Mouse (Mus musculus): ENCODE results near the gene Tut4.

The Tut4 gene

GRCm38 (mm10) chr4:108484230-108484629 is 25.0 kb downstream of the Tut4 start:
- no peak for DNase-seq (ENCODE audit: extremely low spot score, low read depth, low spot score)

GRCm38 (mm10) chr4:108503023-108503422 is 43.8 kb downstream of the Tut4 start:
- no peak for DNase-seq (ENCODE audit: extremely low spot score, low read depth, low spot score)

GRCm38 (mm10) chr4:108539701-108540100 is 80.5 kb downstream of the Tut4 start:
- no peak for DNase-seq (ENCODE audit: extremely low spot score, low read depth, low spot score)

- DNase-seq (ENCODE audit: extremely low spot score, low read depth, low spot score) = no peak
These were observed 105.8 kb downstream of the Tut4 start for GRCm38 (mm10) chr4:108565026-108565425.

GRCm38 (mm10) chr4:108572644-108573043 is 113.4 kb downstream of the Tut4 start:
- no peak for DNase-seq (ENCODE audit: extremely low spot score, low read depth, low spot score)

GRCm38 (mm10) chr4:108578840-108579742 is 119.9 kb downstream of the Tut4 start, which contains the start of the genes Prpf38a and Orc1:
TSS of gene Prpf38a (minus strand) at chr4:108579336.
TSS of gene Orc1 (plus strand) at chr4:108579423.
- DNase-seq (ENCODE audit: extremely low spot score, low read depth, low spot score) = peak; percentile 96

- no peak for DNase-seq (ENCODE audit: extremely low spot score, low read depth, low spot score)
These were observed 120.7 kb downstream of the Tut4 start for GRCm38 (mm10) chr4:108579743-108580411.

- DNase-seq (ENCODE audit: extremely low spot score, low read depth, low spot score) = no peak
These were observed 134.2 kb downstream of the Tut4 start for GRCm38 (mm10) chr4:108593376-108593775.

GRCm38 (mm10) chr4:108595785-108596184 is 136.6 kb downstream of the Tut4 start:
- DNase-seq (ENCODE audit: extremely low spot score, low read depth, low spot score) = no peak

GRCm38 (mm10) chr4:108598306-108598705 is 139.1 kb downstream of the Tut4 start:
- no peak for DNase-seq (ENCODE audit: extremely low spot score, low read depth, low spot score)

- DNase-seq (ENCODE audit: extremely low spot score, low read depth, low spot score) = no peak
These were observed 142.6 kb downstream of the Tut4 start for GRCm38 (mm10) chr4:108601870-108602269.

GRCm38 (mm10) chr4:108608651-108609050 is 149.4 kb downstream of the Tut4 start:
- DNase-seq (ENCODE audit: extremely low spot score, low read depth, low spot score) = no peak
